Mouse (Mus musculus): ENCODE results near the gene Pkd1l3. TPM values are rescaled to one million over a fixed set of nuclear protein-coding genes. Genes with fewer than 3 reads are reported as not detected.
A peak's percentile ranks its signal among the peaks of the same experiment; 100 is the strongest.

Pkd1l3 gene
- polyA plus RNA-seq, 1 experiment: 0.11 TPM

- Histone ChIP-seq H3K4me3 (ENCODE audit: insufficient read depth, low read depth, low read length) (peak overlapping the region; percentile 86), H3K27me3 (replicated peaks; ENCODE audit: control insufficient read depth, insufficient read depth, low read length) (no peaks in the 10 kb centered on the region), H3K4me1 (ENCODE audit: control insufficient read depth, insufficient read depth, low read length) (peaks cover 8% of the 10 kb centered on the region; the same call in 1 of the 2 replicates), H3K27ac (ENCODE audit: insufficient read depth, low read depth, low read length) (no peak overlapping the region), H3K36me3 (ENCODE audit: control insufficient read depth, insufficient read depth, low read length) (no peaks in the 10 kb centered on the region; the same call in 1 of the 2 replicates)
- WGBS: 4% methylated on average over 30 of the region's 30 CpGs
- no peak for DNase-seq
- TF ChIP-seq CTCF (conservative IDR thresholded peaks at IDR 0.05; ENCODE audit: insufficient read depth, insufficient read length, low read depth, low read length) (no peak), POLR2A (IDR thresholded peaks at IDR 0.05; ENCODE audit: low read depth, low read length) (no peak)
Measured at GRCm38 (mm10) chr8:109706076-109706873, 92.0 kb downstream of the Pkd1l3 start.

DNA sequence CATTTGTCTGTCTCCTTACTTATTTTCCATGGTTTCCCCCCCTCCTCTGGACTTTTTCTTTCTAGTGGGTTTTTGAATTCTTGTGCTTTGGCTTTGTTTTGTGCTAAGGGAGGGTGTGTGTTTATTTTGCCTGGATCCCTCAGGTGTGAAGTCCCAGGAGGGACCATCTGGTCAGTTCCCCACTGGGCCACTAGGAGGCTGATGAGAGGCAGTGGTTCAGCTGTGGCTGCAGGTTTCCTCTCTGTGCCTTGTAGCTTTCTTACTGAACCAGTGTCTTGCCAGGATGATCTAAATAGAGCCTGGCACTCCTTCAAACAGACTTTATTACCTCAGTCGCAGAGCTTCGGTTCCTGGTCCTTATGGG is 92.5 kb downstream of the Pkd1l3 start:
- peaks cover 8% of the 10 kb centered on the region; the same call in 1 of the 2 replicates for H3K4me1 ChIP-seq (ENCODE audit: control insufficient read depth, insufficient read depth, low read length)
- WGBS: 9% methylated on average over 2 of the region's 2 CpGs
- no peak for TF ChIP-seq POLR2A (IDR thresholded peaks at IDR 0.05; ENCODE audit: low read depth, low read length)
- peak; percentile 91 for TF ChIP-seq CTCF (conservative IDR thresholded peaks at IDR 0.05; ENCODE audit: insufficient read depth, insufficient read length, low read depth, low read length)
- H3K27ac ChIP-seq (ENCODE audit: insufficient read depth, low read depth, low read length): no peak overlapping the region
- no peak overlapping the region for H3K4me3 ChIP-seq (ENCODE audit: insufficient read depth, low read depth, low read length)
- no peaks in the 10 kb centered on the region; the same call in 1 of the 2 replicates for H3K36me3 ChIP-seq (ENCODE audit: control insufficient read depth, insufficient read depth, low read length)
- peak; percentile 91 for DNase-seq
- no peaks in the 10 kb centered on the region for H3K27me3 ChIP-seq (replicated peaks; ENCODE audit: control insufficient read depth, insufficient read depth, low read length)

- Histone ChIP-seq H3K4me1 (ENCODE audit: control insufficient read depth, insufficient read depth, low read length) (peaks cover 8% of the 10 kb centered on the region; the same call in 1 of the 2 replicates), H3K27ac (ENCODE audit: insufficient read depth, low read depth, low read length) (no peak overlapping the region), H3K4me3 (ENCODE audit: insufficient read depth, low read depth, low read length) (no peak overlapping the region), H3K36me3 (ENCODE audit: control insufficient read depth, insufficient read depth, low read length) (no peaks in the 10 kb centered on the region; the same call in 1 of the 2 replicates), H3K27me3 (replicated peaks; ENCODE audit: control insufficient read depth, insufficient read depth, low read length) (no peaks in the 10 kb centered on the region)
- TF ChIP-seq CTCF (conservative IDR thresholded peaks at IDR 0.05; ENCODE audit: insufficient read depth, insufficient read length, low read depth, low read length): no peak
- TF ChIP-seq POLR2A (IDR thresholded peaks at IDR 0.05; ENCODE audit: low read depth, low read length): no peak
- WGBS: 96% methylated on average over 4 of the region's 4 CpGs
- no peak for DNase-seq
Measured at GRCm38 (mm10) chr8:109707921-109708320, 93.6 kb downstream of the Pkd1l3 start.

DNA sequence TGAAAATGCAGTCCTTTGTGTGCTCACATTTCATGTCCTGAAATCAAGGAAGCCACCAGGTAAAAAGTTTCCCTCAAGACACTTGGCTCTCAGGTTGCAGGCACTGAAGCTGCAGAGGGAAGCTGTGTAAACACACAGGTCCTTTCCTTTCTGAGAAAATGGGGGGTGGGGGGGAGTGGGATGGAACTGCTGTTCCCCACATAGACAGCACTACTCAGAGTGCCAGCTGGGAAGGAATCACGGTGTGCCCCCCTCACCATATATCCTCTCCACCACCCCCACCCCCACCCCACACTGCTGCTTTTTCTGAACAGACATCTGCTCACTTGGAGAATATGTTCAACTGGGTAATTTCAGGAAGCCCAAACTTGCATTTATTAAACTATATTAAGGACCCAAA is 98.2 kb downstream of the Pkd1l3 start:
- no peaks in the 10 kb centered on the region; the same call in 1 of the 2 replicates for H3K36me3 ChIP-seq (ENCODE audit: control insufficient read depth, insufficient read depth, low read length)
- no peaks in the 10 kb centered on the region for H3K27me3 ChIP-seq (replicated peaks; ENCODE audit: control insufficient read depth, insufficient read depth, low read length)
- H3K27ac ChIP-seq (ENCODE audit: insufficient read depth, low read depth, low read length): no peak overlapping the region
- TF ChIP-seq CTCF (conservative IDR thresholded peaks at IDR 0.05; ENCODE audit: insufficient read depth, insufficient read length, low read depth, low read length): no peak
- no peak for TF ChIP-seq POLR2A (IDR thresholded peaks at IDR 0.05; ENCODE audit: low read depth, low read length)
- 94% methylated on average over 1 of the region's 1 CpGs for WGBS
- no peak overlapping the region for H3K4me3 ChIP-seq (ENCODE audit: insufficient read depth, low read depth, low read length)
- no peak for DNase-seq
- H3K4me1 ChIP-seq (ENCODE audit: control insufficient read depth, insufficient read depth, low read length): no peaks in the 10 kb centered on the region

GRCm38 (mm10) chr8:109714961-109715360 is 100.6 kb downstream of the Pkd1l3 start:
- 93% methylated on average over 5 of the region's 5 CpGs for WGBS
- Histone ChIP-seq H3K4me1 (ENCODE audit: control insufficient read depth, insufficient read depth, low read length) (no peaks in the 10 kb centered on the region), H3K36me3 (ENCODE audit: control insufficient read depth, insufficient read depth, low read length) (peaks cover 1% of the 10 kb centered on the region; the same call in 1 of the 2 replicates), H3K27me3 (replicated peaks; ENCODE audit: control insufficient read depth, insufficient read depth, low read length) (no peaks in the 10 kb centered on the region), H3K27ac (ENCODE audit: insufficient read depth, low read depth, low read length) (no peak overlapping the region), H3K4me3 (ENCODE audit: insufficient read depth, low read depth, low read length) (no peak overlapping the region)
- TF ChIP-seq CTCF (conservative IDR thresholded peaks at IDR 0.05; ENCODE audit: insufficient read depth, insufficient read length, low read depth, low read length) (no peak), POLR2A (IDR thresholded peaks at IDR 0.05; ENCODE audit: low read depth, low read length) (no peak)
- no peak for DNase-seq

Other genes with a start within 250 kb of the Pkd1l3 start
- gene Pmfbp1, start 120.5 kb upstream of the Pkd1l3 start, polyA plus RNA-seq (2012; rRNA removed): 0.03 TPM in 1 of 2 replicates, not detected in the other
- 14.6 TPM in 2 replicates for gene Dhx38, start 48.7 kb upstream of the Pkd1l3 start, polyA plus RNA-seq (2012; rRNA removed)
- 6.6 and 8.5 TPM in 2 replicates for gene Txnl4b, start 48.6 kb upstream of the Pkd1l3 start, polyA plus RNA-seq (2012; rRNA removed)
- 34.6 and 35.0 TPM in 2 replicates for gene Hp, start 35.3 kb upstream of the Pkd1l3 start, polyA plus RNA-seq (2012; rRNA removed)
- 18.2 and 20.0 TPM in 2 replicates for gene Dhodh, start 5.8 kb upstream of the Pkd1l3 start, polyA plus RNA-seq (2012; rRNA removed)
- gene Ist1, start 78.7 kb downstream of the Pkd1l3 start, polyA plus RNA-seq (2012; rRNA removed): 49.5 and 54.0 TPM in 2 replicates
- gene Zfp821, start 91.0 kb downstream of the Pkd1l3 start, polyA plus RNA-seq (2012; rRNA removed): 9.6 and 10.7 TPM in 2 replicates
- gene Atxn1l, start 123.2 kb downstream of the Pkd1l3 start, polyA plus RNA-seq (2012; rRNA removed): 16.9 and 17.2 TPM in 2 replicates
- 67.0 and 72.0 TPM in 2 replicates for gene Ap1g1, start 164.0 kb downstream of the Pkd1l3 start, polyA plus RNA-seq (2012; rRNA removed)